Mouse (Mus musculus): Measurements from ENCODE around the gene Nck1. TPM values are rescaled to one million over a fixed set of nuclear protein-coding genes. Genes with fewer than 3 reads are reported as not detected.

Nck1 gene
- 2.2 TPM in 1 of 2 replicates, not detected in the other for polyA plus RNA-seq (2012; ENCODE audit: insufficient read depth, low replicate concordance)

DNA sequence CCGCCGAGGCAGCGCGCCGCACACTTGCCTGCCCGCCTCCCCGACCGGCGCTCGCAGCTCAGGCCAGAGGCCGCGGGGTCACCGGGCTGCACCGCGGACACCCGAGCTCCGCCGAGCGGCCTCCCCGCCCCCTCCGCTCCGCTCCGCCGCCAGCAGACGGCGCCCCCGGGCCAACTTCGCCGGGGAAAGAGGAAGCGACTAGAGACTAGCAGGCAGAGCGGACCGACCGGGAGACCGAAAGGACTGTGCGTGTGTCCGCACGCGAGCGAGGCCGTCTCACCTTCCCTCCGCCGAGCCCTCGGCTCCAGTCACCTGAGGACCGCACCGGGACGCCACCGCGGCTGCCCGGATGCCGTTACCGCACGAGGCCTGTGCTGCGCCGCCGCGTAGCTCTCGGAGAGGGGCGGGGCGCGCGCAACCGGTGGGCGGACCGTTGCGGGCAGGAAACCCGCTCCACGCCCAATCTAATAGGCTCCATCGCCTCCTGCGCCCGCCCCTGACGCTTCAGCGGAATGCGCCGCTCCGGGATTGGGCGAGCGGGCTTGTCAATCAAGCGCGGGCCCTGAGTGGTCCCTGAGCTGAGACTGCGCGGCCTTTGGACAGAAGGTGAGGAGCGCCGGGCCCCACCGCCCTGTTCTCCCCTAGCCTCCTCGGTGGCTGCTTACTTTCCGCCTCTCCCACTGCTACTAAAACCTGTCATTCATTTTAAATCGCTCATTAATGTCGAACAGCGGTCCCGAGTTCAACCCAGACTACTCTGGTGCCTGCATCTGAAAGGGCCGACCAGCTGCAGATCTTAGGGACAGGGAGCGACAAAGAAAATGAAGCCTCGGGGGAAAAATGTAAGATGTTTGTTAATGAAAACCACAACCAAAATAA lies at the start of gene Nck1:
Gene Nck1, minus strand, starts transcription at position 420 of the 879 bp plus-strand sequence.
- H3K36me3 ChIP-seq (replicated peaks; ENCODE audit: low read length) = peaks cover 22% of the 10 kb centered on the region
- TF ChIP-seq FLI1 (IDR thresholded peaks at IDR 0.05; ENCODE audit: low read length) (no peak), GATA1 (IDR thresholded peaks at IDR 0.05; ENCODE audit: borderline replicate concordance, low read length) (no peak)

DNA sequence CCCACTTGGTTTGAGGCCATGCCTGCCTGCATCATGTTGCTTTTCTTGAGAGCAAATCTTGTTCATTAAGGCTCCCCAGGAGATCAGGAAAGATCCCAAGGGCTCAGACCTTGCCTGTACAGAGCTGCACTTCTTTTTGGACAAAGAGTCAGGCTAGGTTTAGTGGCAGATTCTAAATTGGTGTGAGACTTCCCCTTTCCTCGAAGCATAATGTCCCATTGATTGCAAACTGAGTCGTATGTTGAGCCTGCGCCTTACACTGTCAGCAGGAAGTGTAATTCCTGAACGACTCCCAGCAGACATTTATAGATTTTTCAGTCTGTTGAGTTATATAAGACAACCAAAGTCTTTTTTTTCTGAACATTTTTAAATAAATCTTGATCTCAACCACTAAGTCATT lies 44.5 kb upstream of the Nck1 start:
- Histone ChIP-seq H3K27me3 (replicated peaks) (peaks cover 2% of the 10 kb centered on the region), H3K36me3 (replicated peaks; ENCODE audit: low read length) (no peaks in the 10 kb centered on the region), H3K4me1 (peaks cover 17% of the 10 kb centered on the region), H3K9me3 (peaks cover 7% of the 10 kb centered on the region), H3K4me3 (replicated peaks) (no peak overlapping the region)
- TF ChIP-seq FLI1 (IDR thresholded peaks at IDR 0.05; ENCODE audit: low read length) = no peak
- TF ChIP-seq GATA1 (IDR thresholded peaks at IDR 0.05; ENCODE audit: borderline replicate concordance, low read length) = no peak

More for the DNA sequence above, at the start of gene Nck1:
- H3K9me3 ChIP-seq = peaks cover 12% of the 10 kb centered on the region
- peak within 1 kb of the TSS; percentile 100 for H3K4me3 ChIP-seq (replicated peaks)
- H3K27me3 ChIP-seq (replicated peaks) = no peaks in the 10 kb centered on the region
- H3K4me1 ChIP-seq = peaks cover 39% of the 10 kb centered on the region

DNA sequence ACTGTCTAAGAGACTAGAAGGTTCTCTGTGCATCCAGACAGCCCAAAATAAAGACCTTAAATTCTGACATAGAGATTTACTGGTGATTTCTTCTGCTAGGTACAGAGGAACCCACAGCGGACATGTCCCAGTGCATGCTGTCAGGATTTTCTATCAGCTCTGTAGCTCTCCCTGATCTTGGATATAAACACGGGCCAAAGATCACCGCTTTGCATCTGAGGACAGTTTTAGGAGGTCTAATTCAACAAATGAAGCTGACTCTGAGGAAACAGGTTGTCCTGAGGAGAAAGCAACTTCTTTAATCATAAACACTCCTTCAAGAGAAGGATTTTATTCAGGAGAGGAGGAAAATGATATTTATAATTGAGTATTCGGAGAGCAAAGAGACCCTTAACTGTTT lies 38.1 kb upstream of the Nck1 start:
- Histone ChIP-seq H3K36me3 (replicated peaks; ENCODE audit: low read length) (no peaks in the 10 kb centered on the region), H3K27me3 (replicated peaks) (peaks cover 6% of the 10 kb centered on the region), H3K4me3 (replicated peaks) (no peak overlapping the region), H3K9me3 (no peaks in the 10 kb centered on the region), H3K4me1 (peaks cover 4% of the 10 kb centered on the region; the same call in 1 of the 2 replicates)
- TF ChIP-seq GATA1 (IDR thresholded peaks at IDR 0.05; ENCODE audit: borderline replicate concordance, low read length) (no peak), FLI1 (IDR thresholded peaks at IDR 0.05; ENCODE audit: low read length) (no peak)

DNA sequence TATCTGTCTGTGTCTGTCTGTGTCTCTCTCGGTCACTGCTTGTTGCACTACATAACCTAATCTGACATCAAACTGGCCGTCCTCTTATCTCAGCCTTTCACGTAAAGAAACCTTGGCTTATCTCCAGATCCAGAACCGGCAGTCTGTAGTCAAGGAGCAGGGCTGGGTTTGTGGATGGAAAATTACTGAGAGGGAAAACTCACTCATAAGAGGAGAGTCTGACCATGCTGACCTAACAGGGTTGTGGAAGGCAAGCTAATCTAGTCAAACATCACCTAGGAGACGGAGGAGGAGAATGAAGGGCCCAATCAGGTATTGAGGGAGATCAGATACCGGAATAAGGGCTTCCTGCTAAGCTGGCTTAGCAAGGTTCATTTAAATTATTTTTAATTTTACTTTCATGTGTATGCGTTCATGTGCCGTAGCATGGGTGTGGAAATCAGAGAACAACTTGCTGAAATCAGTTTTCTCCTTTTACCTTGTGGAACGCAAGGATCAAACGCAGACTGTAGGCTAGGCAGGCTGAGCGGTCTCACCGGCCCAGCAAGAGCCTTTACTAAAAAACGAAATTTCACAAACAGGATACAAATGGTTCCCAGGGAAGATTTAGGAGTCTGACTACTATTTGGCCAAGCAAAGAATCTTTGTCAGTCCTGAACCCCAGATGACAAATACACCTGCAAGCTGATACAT lies 37.1 kb upstream of the Nck1 start:
- H3K4me1 ChIP-seq = peaks cover 4% of the 10 kb centered on the region; the same call in 1 of the 2 replicates
- peaks cover 6% of the 10 kb centered on the region for H3K27me3 ChIP-seq (replicated peaks)
- H3K9me3 ChIP-seq = no peaks in the 10 kb centered on the region
- no peak for TF ChIP-seq FLI1 (IDR thresholded peaks at IDR 0.05; ENCODE audit: low read length)
- TF ChIP-seq GATA1 (IDR thresholded peaks at IDR 0.05; ENCODE audit: borderline replicate concordance, low read length) = no peak
- H3K4me3 ChIP-seq (replicated peaks) = no peak overlapping the region
- H3K36me3 ChIP-seq (replicated peaks; ENCODE audit: low read length) = no peaks in the 10 kb centered on the region

DNA sequence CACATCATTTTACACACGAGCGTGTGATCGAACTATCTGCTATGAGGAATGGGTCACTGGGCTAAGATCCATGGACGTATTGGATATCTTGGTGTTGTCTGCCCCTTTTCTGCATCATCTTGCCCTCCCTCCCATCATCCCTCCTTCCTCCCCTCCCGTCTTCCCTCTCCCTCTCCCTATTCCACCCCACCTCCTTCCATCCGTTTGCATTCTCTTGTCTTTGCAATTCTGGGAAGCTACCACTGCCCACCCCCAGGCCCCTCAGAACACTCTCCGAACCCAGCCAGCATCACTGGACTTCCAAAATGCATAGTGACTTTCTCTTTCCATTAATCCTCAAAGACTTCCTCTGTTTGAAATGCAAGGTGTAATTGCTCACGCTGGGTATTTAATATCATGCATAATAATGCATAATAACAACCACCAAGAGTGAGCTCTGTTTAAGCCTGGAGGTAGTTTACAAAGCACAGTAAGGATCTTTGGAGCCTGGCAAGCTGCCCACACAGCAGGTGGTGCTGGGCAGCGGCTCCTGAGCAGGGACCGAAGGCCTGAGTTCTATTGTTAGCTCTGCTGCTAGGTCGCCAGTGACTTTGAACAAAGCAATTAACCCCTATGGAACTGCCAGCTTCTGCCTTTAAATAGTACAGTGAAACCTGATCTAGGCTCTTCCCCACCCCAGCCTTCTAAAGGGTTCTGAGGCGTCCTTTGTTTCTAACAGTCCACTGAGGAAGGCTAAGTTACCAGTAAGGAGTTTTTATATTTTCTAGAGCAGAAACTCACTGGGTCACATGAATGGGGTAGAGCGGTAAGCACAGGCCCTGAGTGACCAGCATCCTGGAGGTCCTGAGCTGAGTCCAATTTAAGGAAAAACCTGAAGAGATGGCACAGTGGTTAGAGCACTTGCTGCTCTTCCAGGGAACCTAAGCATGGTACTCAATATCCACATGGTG lies 35.9 kb upstream of the Nck1 start:
- peaks cover 8% of the 10 kb centered on the region for H3K27me3 ChIP-seq (replicated peaks)
- H3K4me1 ChIP-seq = peaks cover 4% of the 10 kb centered on the region; the same call in 1 of the 2 replicates
- TF ChIP-seq GATA1 (IDR thresholded peaks at IDR 0.05; ENCODE audit: borderline replicate concordance, low read length) = no peak
- no peak for TF ChIP-seq FLI1 (IDR thresholded peaks at IDR 0.05; ENCODE audit: low read length)

DNA sequence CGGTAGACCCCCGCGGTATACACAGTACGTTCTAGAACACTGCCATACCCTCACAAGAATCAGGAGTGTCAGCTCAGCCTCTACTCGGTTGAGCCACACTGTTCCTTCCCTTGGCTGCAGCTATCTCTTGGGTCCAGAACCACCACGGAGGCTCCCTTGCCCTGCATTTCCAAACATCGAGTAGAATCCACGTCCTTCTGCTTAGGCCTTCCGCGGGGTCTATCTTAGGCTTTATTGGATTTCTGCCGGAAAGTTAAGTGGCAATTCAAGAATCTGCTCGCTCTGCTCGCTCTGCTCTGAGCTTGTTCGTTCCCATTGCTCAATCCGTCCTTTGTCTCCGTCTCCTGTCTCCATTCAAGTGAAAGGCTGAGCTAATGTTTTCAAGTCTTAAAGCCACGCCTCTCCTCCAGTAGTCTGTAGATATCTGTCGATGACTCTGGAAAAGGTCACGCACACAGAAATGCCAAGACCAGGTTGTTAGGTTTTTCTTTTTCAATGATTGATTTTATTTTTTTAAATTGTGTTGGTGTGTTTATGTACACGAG lies 34.3 kb upstream of the Nck1 start:
- H3K27me3 ChIP-seq (replicated peaks) = peaks cover 8% of the 10 kb centered on the region
- no peaks in the 10 kb centered on the region for H3K9me3 ChIP-seq
- TF ChIP-seq GATA1 (IDR thresholded peaks at IDR 0.05; ENCODE audit: borderline replicate concordance, low read length) (no peak), FLI1 (IDR thresholded peaks at IDR 0.05; ENCODE audit: low read length) (no peak)
- no peaks in the 10 kb centered on the region for H3K36me3 ChIP-seq (replicated peaks; ENCODE audit: low read length)
- no peak overlapping the region for H3K4me3 ChIP-seq (replicated peaks)
- no peaks in the 10 kb centered on the region for H3K4me1 ChIP-seq

More for the DNA sequence above, 35.9 kb upstream of the Nck1 start:
- Histone ChIP-seq H3K9me3 (no peaks in the 10 kb centered on the region), H3K4me3 (replicated peaks) (no peak overlapping the region), H3K36me3 (replicated peaks; ENCODE audit: low read length) (no peaks in the 10 kb centered on the region)

DNA sequence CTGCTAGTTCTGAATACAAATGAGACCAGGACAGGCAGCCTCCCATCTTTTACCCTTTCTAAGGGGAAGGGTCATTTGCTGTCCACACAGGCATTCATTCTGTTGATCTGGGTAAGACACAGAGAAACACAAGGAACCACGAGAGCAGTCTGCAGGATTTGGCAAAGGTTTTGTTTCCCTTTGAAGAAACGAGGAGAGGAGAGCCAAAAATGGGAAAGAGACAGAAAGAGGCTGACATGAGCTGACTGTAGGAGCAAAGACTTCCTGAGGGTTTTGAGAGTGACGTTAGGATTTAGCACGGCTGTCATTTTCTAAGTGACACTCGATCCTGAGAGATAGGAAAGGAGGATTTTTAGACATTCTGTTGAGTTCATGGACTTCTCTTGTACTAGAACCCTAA lies 28.0 kb upstream of the Nck1 start:
- Histone ChIP-seq H3K36me3 (replicated peaks; ENCODE audit: low read length) (no peaks in the 10 kb centered on the region), H3K27me3 (replicated peaks) (peaks cover 44% of the 10 kb centered on the region), H3K4me3 (replicated peaks) (no peak overlapping the region), H3K4me1 (peaks cover 19% of the 10 kb centered on the region), H3K9me3 (no peaks in the 10 kb centered on the region)
- TF ChIP-seq FLI1 (IDR thresholded peaks at IDR 0.05; ENCODE audit: low read length) (no peak), GATA1 (IDR thresholded peaks at IDR 0.05; ENCODE audit: borderline replicate concordance, low read length) (no peak)

DNA sequence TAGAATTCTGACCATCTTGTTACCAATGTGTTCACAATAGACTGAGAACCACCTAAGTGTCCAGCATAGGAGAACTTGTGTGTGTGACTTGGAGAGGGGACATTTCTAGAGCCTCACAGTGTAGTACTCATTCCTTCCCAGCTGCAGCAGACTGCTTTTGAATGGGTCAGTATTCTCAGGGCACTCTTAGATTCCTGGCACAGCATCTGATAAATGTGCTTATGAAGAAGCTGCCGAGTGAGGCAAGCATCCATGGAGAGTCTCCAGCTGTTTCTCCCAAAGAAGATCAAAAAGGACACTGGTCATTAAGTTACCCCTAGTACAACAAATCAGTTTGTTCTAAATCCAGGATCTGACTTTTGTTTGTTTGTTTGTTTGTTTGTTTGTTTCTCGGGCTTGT lies 27.4 kb upstream of the Nck1 start:
- peaks cover 19% of the 10 kb centered on the region for H3K4me1 ChIP-seq

DNA sequence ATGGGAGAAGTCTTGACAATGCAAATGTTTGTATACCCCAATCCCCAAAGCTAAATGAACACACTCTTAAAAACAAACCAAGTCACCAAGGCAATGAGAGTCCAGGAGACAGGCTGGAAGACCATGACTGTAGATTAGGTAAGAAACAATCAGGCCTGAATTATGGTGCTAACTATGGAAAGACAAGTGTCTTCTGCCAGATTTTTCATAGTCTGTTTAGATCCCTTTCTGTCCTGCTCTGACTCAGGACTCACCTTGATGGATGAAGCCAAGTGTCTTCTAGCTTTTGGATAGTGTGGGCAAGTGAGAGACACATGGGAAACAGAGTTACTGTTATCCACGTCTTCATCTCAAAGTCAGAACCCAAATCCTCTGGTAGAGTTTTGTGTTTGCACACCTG lies 25.6 kb upstream of the Nck1 start:
- H3K9me3 ChIP-seq = no peaks in the 10 kb centered on the region
- TF ChIP-seq FLI1 (IDR thresholded peaks at IDR 0.05; ENCODE audit: low read length) = no peak
- TF ChIP-seq GATA1 (IDR thresholded peaks at IDR 0.05; ENCODE audit: borderline replicate concordance, low read length) = no peak
- H3K36me3 ChIP-seq (replicated peaks; ENCODE audit: low read length) = no peaks in the 10 kb centered on the region
- no peak overlapping the region for H3K4me3 ChIP-seq (replicated peaks)
- peaks cover 48% of the 10 kb centered on the region for H3K27me3 ChIP-seq (replicated peaks)
- peaks cover 19% of the 10 kb centered on the region for H3K4me1 ChIP-seq

More for the DNA sequence above, 27.4 kb upstream of the Nck1 start:
- H3K4me3 ChIP-seq (replicated peaks) = no peak overlapping the region
- H3K9me3 ChIP-seq = no peaks in the 10 kb centered on the region
- peaks cover 50% of the 10 kb centered on the region for H3K27me3 ChIP-seq (replicated peaks)
- TF ChIP-seq FLI1 (IDR thresholded peaks at IDR 0.05; ENCODE audit: low read length) (no peak), GATA1 (IDR thresholded peaks at IDR 0.05; ENCODE audit: borderline replicate concordance, low read length) (no peak)
- no peaks in the 10 kb centered on the region for H3K36me3 ChIP-seq (replicated peaks; ENCODE audit: low read length)
